Mouse (Mus musculus) heart, postnatal 0 days (tissue): ENCODE data around the gene Thrsp. TPM values are rescaled to one million over a fixed set of nuclear protein-coding genes. Genes with fewer than 3 reads are reported as not detected.
"Not testable (repeated sequence)": the region's sequence is repeated elsewhere in the genome, so short reads cannot be mapped to it uniquely, and the experiment has no call there.

Source experiments
- ATAC-seq: fragments of 200-750 bp; cut with Nextera tagmentation; 2 replicates; pipeline ENCODE4 v1.8.0; 2017; ENCODE audit warnings: low read depth, moderate number of reproducible peaks, moderate library complexity; ENCODE audit not compliant: insufficient read depth
- DNase-seq: peaks from one replicate; pipeline ENCODE4 v3.0.0-alpha.2; 2016; ENCODE audit warnings: low spot score
- H3K27ac ChIP-seq: fragments of 300-500 bp; sonication (generic); 2 replicates; pipeline ENCODE4 v1.5.1; 2014; ENCODE audit warnings: low read depth, mild to moderate bottlenecking
- H3K27me3 ChIP-seq: fragments of 300-500 bp; sonication (generic); 2 replicates; pipeline ENCODE4 v1.6.1; 2014; ENCODE audit warnings: low read length, mixed read lengths; ENCODE audit not compliant: control insufficient read depth, insufficient read depth
- H3K36me3 ChIP-seq: fragments of 300-500 bp; sonication (generic); replicated peaks from 2 replicates; pipeline ENCODE4 v1.6.1; 2014; ENCODE audit warnings: low read length, mixed read lengths; ENCODE audit not compliant: control insufficient read depth, insufficient read depth
- H3K4me1 ChIP-seq: fragments of 300-500 bp; sonication (generic); 2 replicates; pipeline ENCODE4 v1.6.1; 2014; ENCODE audit warnings: antibody characterized with exemption; ENCODE audit not compliant: control insufficient read depth, insufficient read depth
- H3K4me2 ChIP-seq: fragments of 300-500 bp; sonication (generic); 2 replicates; pipeline ENCODE4 v1.6.1; 2014; ENCODE audit warnings: low read depth, mild to moderate bottlenecking, low read length, moderate library complexity
- H3K4me3 ChIP-seq: fragments of 300-500 bp; sonication (generic); 2 replicates; pipeline ENCODE4 v1.5.1; 2014; ENCODE audit warnings: low read depth, low read length
- H3K9ac ChIP-seq: fragments of 300-500 bp; sonication (generic); replicated peaks from 2 replicates; pipeline ENCODE4 v1.6.1; 2014; ENCODE audit warnings: low read depth, low read length, mixed read lengths
- H3K9me3 ChIP-seq: fragments of 300-500 bp; sonication (generic); replicated peaks from 2 replicates; pipeline ENCODE4 v1.6.1; 2016; ENCODE audit warnings: low read length; ENCODE audit not compliant: control insufficient read depth
- CTCF ChIP-seq: IDR thresholded peaks from 2 replicates; pipeline ENCODE4 v1.5.1; 2016; ENCODE audit warnings: antibody characterized with exemption, control low read depth, low read depth
- EP300 ChIP-seq: IDR thresholded peaks from 2 replicates; pipeline ENCODE4 v1.6.1; 2016; ENCODE audit warnings: antibody characterized with exemption, low read depth
- WGBS: fragments of 180-500 bp; shearing (Covaris S2); extraction: QIAGEN DNeasy Blood & Tissue Kit; methylation state at CpG from one replicate; pipeline ENCODE4 v1.1.7; 2014; 5-methylcytosine and 5-hydroxymethylcytosine counted together
- polyA plus RNA-seq: library from polyadenylated mRNA; unstranded; fragments of >200 nt; fragmentation: Nextera tagmentation; extraction: Ambion mirVana; gene quantifications from 2 replicates; pipeline ENCODE4 v1.2.1, GENCODE M21; 2015
- total RNA-seq: library from RNA; depleted of rRNA; stranded (reverse); fragments of >200 nt; gene quantifications from 2 replicates; pipeline ENCODE4 v1.2.3, GENCODE M21; 2014; ENCODE audit warnings: low replicate concordance; rRNA removed

Gene Thrsp
- total RNA-seq (1.0 and 1.9 TPM in 2 replicates), polyA plus RNA-seq (3.9 and 4.3 TPM in 2 replicates)

DNA sequence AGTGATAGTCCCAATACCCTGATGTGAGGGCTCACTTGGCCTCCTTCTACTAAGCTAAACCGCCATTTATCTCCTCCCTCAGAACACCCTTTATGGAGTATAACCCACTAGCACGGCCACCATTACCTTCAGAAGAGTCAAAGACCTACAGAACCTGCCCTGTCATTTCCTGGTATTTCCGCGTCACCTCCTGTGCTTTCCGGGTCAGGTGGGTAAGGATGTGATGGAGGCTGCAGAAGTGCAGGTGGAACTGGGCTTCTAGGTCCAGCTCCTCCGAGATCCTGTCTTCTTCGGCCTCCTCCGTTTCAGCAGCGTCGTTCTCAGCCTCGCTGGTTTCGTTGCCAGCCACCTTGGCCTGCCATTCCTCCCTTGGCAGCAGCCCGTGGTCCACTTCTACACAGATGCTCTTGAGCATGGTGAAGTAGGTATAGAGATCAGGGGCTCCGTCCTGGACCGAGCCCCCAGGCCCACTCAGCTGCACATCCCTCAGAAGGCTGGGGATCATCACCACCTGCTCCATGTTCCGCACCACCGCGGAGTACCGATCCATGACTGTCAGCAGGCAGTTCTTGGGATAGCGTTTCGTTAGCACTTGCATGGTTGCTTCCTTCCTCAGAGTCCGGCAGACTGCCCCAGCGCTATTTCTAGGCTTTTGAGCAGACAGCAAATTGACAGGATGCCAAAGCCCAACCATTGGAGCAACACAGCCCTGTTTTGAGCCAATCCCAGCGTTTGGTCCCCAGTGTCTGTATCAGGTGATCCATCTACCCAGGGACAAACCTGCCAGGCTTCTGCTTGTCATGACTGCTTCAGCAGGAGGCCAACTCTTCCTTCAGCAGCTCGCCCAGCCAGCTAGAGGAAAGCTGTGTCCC is at the start of gene Thrsp:
Gene Thrsp (minus strand): TSS at position 825 of the 872 bp plus-strand sequence.
- peak within 1 kb of the TSS; percentile 35 for H3K27ac ChIP-seq
- no peaks in the 10 kb centered on the region for H3K27me3 ChIP-seq
- ATAC-seq (peak; percentile 67), DNase-seq (peak; percentile 76)
- H3K9ac ChIP-seq: 0 out of 2 replicates have a peak within 1 kb of the TSS, but pooled peaks have one; percentile 13
- TF ChIP-seq CTCF (no peak), EP300 (no peak)
- peak within 1 kb of the TSS; percentile 22 for H3K4me3 ChIP-seq
- H3K36me3 ChIP-seq: no peaks in the 10 kb centered on the region; the same call in 1 of the 2 replicates
- H3K4me1 ChIP-seq: peaks cover 32% of the 10 kb centered on the region
- peak within 1 kb of the TSS; percentile 50 for H3K4me2 ChIP-seq
- 52% methylated on average over 25 of the region's 25 CpGs for whole genome bisulfite sequencing
- H3K9me3 ChIP-seq: no peaks in the 10 kb centered on the region

- no peak overlapping the region for H3K4me2 ChIP-seq
- TF ChIP-seq CTCF: no peak
- no peak for TF ChIP-seq EP300
- no peak overlapping the region for H3K27ac ChIP-seq
- H3K27me3 ChIP-seq: no peaks in the 10 kb centered on the region
- no peak overlapping the region for H3K9ac ChIP-seq
- no peak for DNase-seq
- H3K9me3 ChIP-seq: no peaks in the 10 kb centered on the region
- no peaks in the 10 kb centered on the region; the same call in 1 of the 2 replicates for H3K4me1 ChIP-seq
- H3K36me3 ChIP-seq: no peaks in the 10 kb centered on the region
- no peak overlapping the region for H3K4me3 ChIP-seq
- no peak for ATAC-seq
- WGBS: 66% methylated on average over 3 of the region's 3 CpGs
Measured at GRCm38 (mm10) chr7:97455577-97455976, 38.0 kb upstream of the Thrsp start.

GRCm38 (mm10) chr7:97454795-97455194 is 37.3 kb upstream of the Thrsp start:
- H3K4me2 ChIP-seq: no peak overlapping the region
- no peaks in the 10 kb centered on the region for H3K9me3 ChIP-seq
- 88% methylated on average over 10 of the region's 10 CpGs for WGBS

GRCm38 (mm10) chr7:97453141-97453921 is 35.8 kb upstream of the Thrsp start:
- WGBS: 2% methylated on average over 27 of the region's 27 CpGs
- peak; percentile 64 for ATAC-seq
- TF ChIP-seq CTCF (no peak), EP300 (no peak)
- Histone ChIP-seq H3K9me3 (no peaks in the 10 kb centered on the region), H3K27ac (no peak overlapping the region), H3K4me3 (peak overlapping the region; percentile 51), H3K9ac (peak overlapping the region; percentile 37; the same call in 1 of the 2 replicates), H3K36me3 (no peaks in the 10 kb centered on the region), H3K4me1 (no peaks in the 10 kb centered on the region; the same call in 1 of the 2 replicates), H3K27me3 (no peaks in the 10 kb centered on the region), H3K4me2 (peak overlapping the region; percentile 87)
- DNase-seq: peak; percentile 48

More at GRCm38 (mm10) chr7:97454795-97455194, 37.3 kb upstream of the Thrsp start:
- Histone ChIP-seq H3K27ac (no peak overlapping the region), H3K36me3 (no peaks in the 10 kb centered on the region), H3K27me3 (no peaks in the 10 kb centered on the region), H3K4me1 (no peaks in the 10 kb centered on the region; the same call in 1 of the 2 replicates), H3K4me3 (no peak overlapping the region), H3K9ac (no peak overlapping the region)
- no peak for TF ChIP-seq EP300
- no peak for TF ChIP-seq CTCF
- DNase-seq (no peak), ATAC-seq (no peak)

- 84% methylated on average over 6 of the region's 6 CpGs for WGBS
Measured at GRCm38 (mm10) chr7:97452196-97452595, 34.7 kb upstream of the Thrsp start.

DNA sequence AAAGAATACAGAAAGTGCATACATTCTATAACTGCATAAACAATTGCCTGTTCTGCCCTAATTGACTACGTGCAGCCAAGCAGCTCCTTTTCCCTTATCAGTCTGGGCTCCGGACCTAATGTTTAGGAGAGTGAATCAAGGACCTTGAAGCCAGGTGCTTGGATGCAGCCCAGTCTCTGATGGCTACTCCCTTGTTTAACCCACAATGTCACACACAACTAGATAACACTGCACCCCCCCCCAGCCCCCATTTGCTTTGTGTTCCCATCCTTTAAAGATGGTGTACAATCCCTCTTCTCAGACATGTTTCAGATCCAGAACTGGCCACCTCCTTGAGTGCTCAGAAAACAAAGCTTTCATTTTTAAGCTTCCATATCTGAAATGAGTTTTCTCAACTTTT is 33.5 kb upstream of the Thrsp start, which contains the start of gene Kctd14:
Gene Kctd14 (plus strand): TSS at position 301 of the 400 bp plus-strand sequence.
- DNase-seq, H3K27me3 ChIP-seq, H3K4me2 ChIP-seq, H3K27ac ChIP-seq, H3K9me3 ChIP-seq, H3K36me3 ChIP-seq, H3K9ac ChIP-seq, ATAC-seq, H3K4me3 ChIP-seq: not testable (repeated sequence)
- peaks cover 15% of the 10 kb centered on the region for H3K4me1 ChIP-seq
- 45% methylated on average over 2 of the region's 2 CpGs for WGBS

More at GRCm38 (mm10) chr7:97452196-97452595, 34.7 kb upstream of the Thrsp start:
- DNase-seq: no peak
- no peak for TF ChIP-seq EP300
- TF ChIP-seq CTCF: no peak
- no peak overlapping the region for H3K9ac ChIP-seq
- peaks cover 3% of the 10 kb centered on the region; the same call in 1 of the 2 replicates for H3K4me1 ChIP-seq
- ATAC-seq: no peak
- no peaks in the 10 kb centered on the region for H3K27me3 ChIP-seq
- no peak overlapping the region for H3K4me3 ChIP-seq
- no peak overlapping the region for H3K27ac ChIP-seq
- no peaks in the 10 kb centered on the region for H3K36me3 ChIP-seq
- no peak overlapping the region for H3K4me2 ChIP-seq
- no peaks in the 10 kb centered on the region for H3K9me3 ChIP-seq
